Mouse (Mus musculus) embryo, embryonic 10 days (tissue): ENCODE results near the gene Mlst8.

Experiments used
- DNase-seq: peaks from one replicate; pipeline ENCODE4 v3.0.0-alpha.2; 2015; ENCODE audit warnings: low spot score

Mlst8 gene

GRCm38 (mm10) chr17:24478663-24479380 is at the start of gene Mlst8:
Gene Mlst8, minus strand, starts transcription at chr17:24479078.
- DNase-seq = peak; percentile 99

GRCm38 (mm10) chr17:24528560-24528918 is 49.7 kb upstream of the Mlst8 start:
- DNase-seq = peak; percentile 12

- peak; percentile 99 for DNase-seq
These were observed 49.1 kb upstream of the Mlst8 start, which contains the start of gene Traf7 for GRCm38 (mm10) chr17:24527723-24528559. Gene Traf7, minus strand, starts transcription at chr17:24527938.

GRCm38 (mm10) chr17:24527315-24527714 is 48.4 kb upstream of the Mlst8 start:
- DNase-seq = peak; percentile 12

- no peak for DNase-seq
These were observed 45.9 kb upstream of the Mlst8 start for GRCm38 (mm10) chr17:24524734-24525133.

GRCm38 (mm10) chr17:24520450-24520849 is 41.6 kb upstream of the Mlst8 start:
- no peak for DNase-seq

- DNase-seq = no peak
These were observed 35.7 kb upstream of the Mlst8 start for GRCm38 (mm10) chr17:24514270-24515257.

GRCm38 (mm10) chr17:24513609-24514008 is 34.7 kb upstream of the Mlst8 start:
- peak; percentile 53 for DNase-seq

- DNase-seq = no peak
These were observed 29.1 kb upstream of the Mlst8 start for GRCm38 (mm10) chr17:24507806-24508460.

GRCm38 (mm10) chr17:24507129-24507664 is 28.3 kb upstream of the Mlst8 start:
- DNase-seq = no peak

GRCm38 (mm10) chr17:24506332-24507070 is 27.6 kb upstream of the Mlst8 start:
- peak; percentile 20 for DNase-seq

- DNase-seq = no peak
These were observed 26.5 kb upstream of the Mlst8 start for GRCm38 (mm10) chr17:24505286-24505955.

- DNase-seq = no peak
These were observed 25.2 kb upstream of the Mlst8 start for GRCm38 (mm10) chr17:24504085-24504484.

- DNase-seq = peak; percentile 34
These were observed 23.3 kb upstream of the Mlst8 start for GRCm38 (mm10) chr17:24502208-24502607.

GRCm38 (mm10) chr17:24496026-24496425 is 17.1 kb upstream of the Mlst8 start:
- DNase-seq = no peak

- DNase-seq = no peak
These were observed 16.6 kb upstream of the Mlst8 start for GRCm38 (mm10) chr17:24495443-24495842.

- DNase-seq = peak; percentile 82
These were observed 15.9 kb upstream of the Mlst8 start for GRCm38 (mm10) chr17:24494627-24495335.

- peak; percentile 42 for DNase-seq
These were observed 11.5 kb upstream of the Mlst8 start for GRCm38 (mm10) chr17:24490399-24490798.
